Mouse (Mus musculus) embryo, embryonic 11 days (tissue): Measurements from ENCODE around the gene Tspyl1.
"Not testable (repeated sequence)": the region's sequence is repeated elsewhere in the genome, so short reads cannot be mapped to it uniquely, and the experiment has no call there.

Experiments used
- DNase-seq: peaks from one replicate; pipeline ENCODE4 v3.0.0-alpha.2; 2015

The Tspyl1 gene

GRCm38 (mm10) chr10:34281962-34282388, at the start of gene Tspyl1:
Gene Tspyl1, plus strand, starts transcription at chr10:34282190.
- peak; percentile 98 for DNase-seq

GRCm38 (mm10) chr10:34233418-34233817, 48.6 kb upstream of the Tspyl1 start:
- no peak for DNase-seq

- peak; percentile 36 for DNase-seq
Measured at GRCm38 (mm10) chr10:34233931-34234745, 47.9 kb upstream of the Tspyl1 start.

DNA sequence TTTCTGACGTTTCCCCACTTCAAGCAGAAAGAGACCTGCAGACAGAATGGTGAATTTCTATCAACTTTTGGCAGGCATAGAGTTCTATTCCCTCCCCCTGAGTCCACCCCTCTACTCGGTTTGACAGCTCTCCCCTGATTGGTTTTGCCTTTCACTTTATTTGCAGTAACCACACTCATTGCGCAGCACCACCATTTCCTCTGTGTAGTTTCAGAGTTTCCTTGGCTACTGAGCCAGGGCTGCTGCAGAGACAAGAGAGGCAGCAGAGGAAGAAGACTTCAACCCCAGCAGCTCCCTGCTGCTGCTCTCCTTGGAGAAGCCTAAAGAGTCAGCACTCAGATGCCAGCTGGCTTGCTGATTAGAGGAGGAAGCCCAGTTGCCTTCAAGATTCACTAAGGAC, 46.6 kb upstream of the Tspyl1 start:
- DNase-seq = no peak

DNA sequence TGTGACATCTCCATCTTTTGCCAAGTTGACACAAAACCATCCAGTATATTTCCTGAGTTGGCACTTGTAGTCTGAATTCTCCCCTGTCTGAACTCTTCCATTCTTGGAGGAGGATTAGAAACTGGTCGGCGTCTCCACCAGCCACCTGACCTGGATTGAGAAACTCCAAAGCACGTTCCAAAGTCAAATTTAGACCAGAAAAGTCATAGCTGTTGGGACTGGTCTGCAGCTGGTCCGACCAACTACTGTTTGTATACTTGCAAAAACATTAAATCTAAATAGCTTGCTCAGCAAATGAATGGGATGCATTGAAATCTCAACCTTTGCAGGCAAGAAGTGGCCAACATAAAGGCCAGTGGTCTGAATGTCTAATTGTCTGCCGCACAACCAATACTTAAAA, 45.4 kb upstream of the Tspyl1 start:
- DNase-seq = no peak

- DNase-seq = no peak
Measured at GRCm38 (mm10) chr10:34238536-34238935, 43.5 kb upstream of the Tspyl1 start.

- DNase-seq = no peak
Measured at GRCm38 (mm10) chr10:34244745-34245144, 37.2 kb upstream of the Tspyl1 start.

GRCm38 (mm10) chr10:34246106-34246505, 35.9 kb upstream of the Tspyl1 start:
- no peak for DNase-seq

GRCm38 (mm10) chr10:34247757-34248156, 34.2 kb upstream of the Tspyl1 start:
- no peak for DNase-seq

DNA sequence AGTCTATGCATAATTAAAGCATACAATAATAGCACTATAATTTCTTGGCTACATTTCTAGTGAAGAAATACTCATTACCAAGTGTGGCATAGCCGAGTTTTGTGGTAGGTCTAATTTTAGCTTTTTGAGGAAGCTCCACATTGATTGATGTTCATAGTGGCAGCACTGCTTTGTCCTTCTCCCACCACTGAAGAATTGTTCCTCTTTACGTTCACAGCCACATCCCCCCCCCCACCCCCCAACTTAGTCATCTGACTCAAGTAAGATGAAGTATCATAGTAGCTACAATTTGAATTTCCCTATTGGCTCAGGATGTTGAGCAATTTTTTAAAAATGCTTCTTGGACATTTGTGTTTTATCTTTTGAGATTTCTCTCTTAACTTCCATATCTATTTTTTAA, 32.4 kb upstream of the Tspyl1 start:
- no peak for DNase-seq

- not testable (repeated sequence) for DNase-seq
Measured at GRCm38 (mm10) chr10:34252833-34253232, 29.2 kb upstream of the Tspyl1 start.

GRCm38 (mm10) chr10:34265106-34265505, 16.9 kb upstream of the Tspyl1 start:
- DNase-seq = no peak

- DNase-seq = no peak
Measured at GRCm38 (mm10) chr10:34267312-34268070, 14.5 kb upstream of the Tspyl1 start.

- peak; percentile 6 for DNase-seq
Measured at GRCm38 (mm10) chr10:34271681-34272080, 10.3 kb upstream of the Tspyl1 start.

GRCm38 (mm10) chr10:34280591-34281175, 1.3 kb upstream of the Tspyl1 start:
- DNase-seq = peak; percentile 85

GRCm38 (mm10) chr10:34281211-34281961, 604 bp upstream of the Tspyl1 start:
- peak; percentile 42 for DNase-seq

DNA sequence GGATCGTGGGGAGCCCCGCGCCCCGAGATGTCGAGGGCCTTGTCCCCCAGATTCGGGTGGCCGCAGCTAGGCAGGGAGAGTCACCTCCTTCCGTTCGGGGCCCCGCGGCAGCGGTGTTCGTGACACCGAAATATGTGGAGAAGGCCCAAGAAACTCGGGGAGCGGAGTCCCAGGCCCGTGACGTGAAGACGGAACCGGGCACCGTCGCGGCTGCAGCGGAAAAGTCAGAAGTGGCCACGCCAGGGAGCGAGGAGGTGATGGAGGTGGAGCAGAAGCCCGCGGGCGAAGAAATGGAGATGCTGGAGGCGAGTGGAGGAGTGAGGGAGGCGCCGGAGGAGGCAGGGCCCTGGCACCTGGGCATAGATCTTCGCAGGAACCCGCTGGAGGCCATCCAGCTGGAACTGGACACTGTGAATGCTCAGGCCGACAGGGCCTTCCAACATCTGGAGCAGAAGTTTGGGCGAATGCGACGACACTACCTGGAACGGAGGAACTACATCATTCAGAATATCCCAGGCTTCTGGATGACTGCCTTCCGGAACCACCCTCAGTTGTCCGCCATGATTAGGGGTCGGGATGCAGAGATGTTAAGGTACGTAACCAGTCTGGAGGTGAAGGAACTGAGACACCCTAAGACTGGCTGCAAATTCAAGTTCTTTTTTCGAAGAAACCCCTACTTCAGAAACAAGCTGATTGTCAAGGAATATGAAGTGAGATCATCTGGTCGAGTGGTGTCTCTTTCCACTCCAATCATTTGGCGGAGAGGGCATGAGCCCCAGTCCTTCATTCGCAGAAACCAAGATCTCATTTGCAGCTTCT, 639 bp downstream of the Tspyl1 start:
- DNase-seq = peak; percentile 41

GRCm38 (mm10) chr10:34296911-34297298, 14.9 kb downstream of the Tspyl1 start:
- DNase-seq = peak; percentile 24

DNA sequence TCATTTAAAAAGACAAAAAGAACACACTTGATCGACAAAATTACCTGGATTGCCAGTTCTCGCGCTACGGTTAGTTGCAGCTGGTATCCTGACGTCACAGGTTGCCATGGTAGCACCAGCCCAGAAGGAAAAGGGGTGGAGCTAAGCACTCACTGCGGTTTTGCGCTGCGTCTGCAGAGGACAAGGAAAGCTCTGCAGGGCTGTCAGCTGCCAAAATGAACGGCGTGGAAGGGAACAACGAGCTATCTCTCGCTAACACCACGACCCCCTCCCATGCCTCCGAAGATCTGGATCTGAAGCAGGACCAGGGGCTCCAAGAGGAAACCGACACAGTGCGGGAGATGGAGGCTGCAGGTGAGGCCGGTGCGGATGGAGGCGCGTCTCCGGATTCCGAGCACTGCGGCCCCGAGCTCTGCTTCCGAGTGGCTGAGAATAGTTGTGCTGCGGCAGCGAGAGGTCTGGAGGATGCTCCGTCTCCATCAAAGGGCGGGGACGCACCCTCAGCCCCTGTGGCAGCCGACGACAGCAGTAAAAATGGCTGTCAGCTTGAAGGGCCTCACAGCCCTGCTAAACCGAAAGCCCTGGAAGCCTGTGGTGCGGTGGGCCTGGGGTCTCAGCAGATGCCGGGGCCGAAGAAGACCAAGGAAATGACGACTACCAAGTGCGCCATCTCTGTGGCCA, 15.4 kb downstream of the Tspyl1 start, which contains the start of gene Tspyl4:
Gene Tspyl4, plus strand, starts transcription at position 144 of the 681 bp plus-strand sequence.
- peak; percentile 96 for DNase-seq

DNA sequence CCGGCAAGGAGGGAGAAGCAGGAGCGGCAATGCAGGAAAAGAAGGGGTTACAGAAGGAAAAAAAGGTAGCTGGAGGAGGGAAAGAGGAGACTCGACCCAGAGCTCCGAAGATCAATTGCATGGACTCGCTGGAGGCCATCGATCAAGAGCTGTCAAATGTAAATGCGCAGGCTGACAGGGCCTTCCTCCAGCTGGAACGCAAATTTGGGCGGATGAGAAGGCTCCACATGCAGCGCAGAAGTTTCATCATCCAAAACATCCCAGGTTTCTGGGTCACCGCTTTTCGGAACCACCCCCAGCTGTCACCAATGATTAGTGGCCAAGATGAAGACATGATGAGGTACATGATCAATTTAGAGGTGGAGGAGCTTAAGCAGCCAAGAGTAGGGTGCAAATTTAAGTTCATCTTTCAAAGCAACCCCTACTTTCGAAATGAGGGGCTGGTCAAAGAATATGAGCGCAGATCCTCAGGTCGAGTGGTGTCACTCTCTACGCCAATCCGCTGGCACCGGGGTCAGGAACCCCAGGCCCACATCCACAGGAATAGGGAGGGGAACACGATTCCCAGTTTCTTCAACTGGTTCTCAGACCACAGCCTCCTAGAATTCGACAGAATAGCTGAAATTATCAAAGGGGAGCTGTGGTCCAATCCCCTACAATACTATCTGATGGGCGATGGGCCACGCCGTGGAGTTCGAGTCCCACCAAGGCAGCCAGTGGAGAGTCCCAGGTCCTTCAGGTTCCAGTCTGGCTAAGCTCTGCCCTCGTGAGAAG, 16.2 kb downstream of the Tspyl1 start:
- no peak for DNase-seq
